Mouse (Mus musculus) spleen, embryonic (tissue): ENCODE data around the gene 4930435E12Rik.
"Not testable (repeated sequence)": the region's sequence is repeated elsewhere in the genome, so short reads cannot be mapped to it uniquely, and the experiment has no call there.

Experiments used
- CTCF ChIA-PET: fragments of 350-600 bp; sonication (Branson Sonifier 250); formaldehyde crosslinking; loops from one replicate; lab custom pipeline; 2022; lab: Charles Lee

The 4930435E12Rik gene

GRCm38 (mm10) chr16:38828649-38829048 lies at the start of gene 4930435E12Rik:
Gene 4930435E12Rik (minus strand): TSS chr16:38828749.
- CTCF ChIA-PET = no interaction called here

GRCm38 (mm10) chr16:38874481-38874880 lies 45.9 kb upstream of the 4930435E12Rik start:
- CTCF ChIA-PET = no interaction called here

- CTCF ChIA-PET = no interaction called here
These were observed 44.7 kb upstream of the 4930435E12Rik start for GRCm38 (mm10) chr16:38873231-38873630.

- CTCF ChIA-PET = no interaction called here
These were observed 35.8 kb upstream of the 4930435E12Rik start for GRCm38 (mm10) chr16:38864358-38864757.

GRCm38 (mm10) chr16:38860548-38860947 lies 32.0 kb upstream of the 4930435E12Rik start:
- CTCF ChIA-PET = no interaction called here

- CTCF ChIA-PET = interaction anchor here (0.6 kb wide), 1 partner anchor 186 kb away, joined by 8 read pairs; no protein-coding TSS in a partner anchor
These were observed 29.7 kb upstream of the 4930435E12Rik start for GRCm38 (mm10) chr16:38858120-38858749.

GRCm38 (mm10) chr16:38812521-38812920 lies 16.0 kb downstream of the 4930435E12Rik start:
- CTCF ChIA-PET = interaction anchor here (1.1 kb wide), 1 partner anchor 180 kb away, joined by 5 read pairs; no protein-coding TSS in a partner anchor

- CTCF ChIA-PET = no interaction called here
These were observed 18.4 kb downstream of the 4930435E12Rik start for GRCm38 (mm10) chr16:38810196-38810595.

- CTCF ChIA-PET = not testable (repeated sequence)
These were observed 20.8 kb downstream of the 4930435E12Rik start for GRCm38 (mm10) chr16:38807796-38808195.

- CTCF ChIA-PET = no interaction called here
These were observed 28.5 kb downstream of the 4930435E12Rik start, which contains the start of gene Upk1b for GRCm38 (mm10) chr16:38800091-38800490. Gene Upk1b (minus strand): TSS chr16:38800328.

GRCm38 (mm10) chr16:38798957-38799450 lies 29.5 kb downstream of the 4930435E12Rik start:
- CTCF ChIA-PET = no interaction called here

GRCm38 (mm10) chr16:38793120-38793519 lies 35.4 kb downstream of the 4930435E12Rik start:
- CTCF ChIA-PET = interaction anchor here (0.5 kb wide), 1 partner anchor 596 kb away, joined by 7 read pairs; no protein-coding TSS in a partner anchor

GRCm38 (mm10) chr16:38789966-38790365 lies 38.6 kb downstream of the 4930435E12Rik start:
- CTCF ChIA-PET = no interaction called here

- CTCF ChIA-PET = no interaction called here
These were observed 39.5 kb downstream of the 4930435E12Rik start for GRCm38 (mm10) chr16:38789016-38789415.

- CTCF ChIA-PET = interaction anchor here (0.7 kb wide), 1 partner anchor 194 kb away, joined by 6 read pairs; no protein-coding TSS in a partner anchor
These were observed 43.2 kb downstream of the 4930435E12Rik start for GRCm38 (mm10) chr16:38785301-38785700.

GRCm38 (mm10) chr16:38782524-38783067 lies 46.0 kb downstream of the 4930435E12Rik start:
- CTCF ChIA-PET = no interaction called here

GRCm38 (mm10) chr16:38781946-38782345 lies 46.6 kb downstream of the 4930435E12Rik start:
- CTCF ChIA-PET = no interaction called here

GRCm38 (mm10) chr16:38780960-38781572 lies 47.5 kb downstream of the 4930435E12Rik start:
- CTCF ChIA-PET = no interaction called here

- CTCF ChIA-PET = no interaction called here
These were observed 52.2 kb downstream of the 4930435E12Rik start for GRCm38 (mm10) chr16:38776342-38776741.

GRCm38 (mm10) chr16:38774964-38775746 lies 53.4 kb downstream of the 4930435E12Rik start:
- CTCF ChIA-PET = no interaction called here

GRCm38 (mm10) chr16:38772906-38773496 lies 55.5 kb downstream of the 4930435E12Rik start:
- CTCF ChIA-PET = no interaction called here
